Mouse (Mus musculus) heart, adult 18-20 months (tissue): ENCODE results near the gene Zswim3. TPM values are rescaled to one million over a fixed set of nuclear protein-coding genes. Genes with fewer than 3 reads are reported as not detected.
"Not testable (repeated sequence)": the region's sequence is repeated elsewhere in the genome, so short reads cannot be mapped to it uniquely, and the experiment has no call there.

Experiments used
- DNase-seq, 2 experiments: peaks; one replicate each; pipeline ENCODE4 v3.0.0; 2021 to 2022; ENCODE audit warnings: mixed read lengths in 1 of 2
- total RNA-seq, 2 experiments: library from RNA; stranded (reverse); gene quantifications; 2 replicates each; pipeline ENCODE4 v1.2.3; 2021

The Zswim3 gene
- total RNA-seq, 2 experiments from 2014 or later, result 2.4 to 2.5 TPM

DNA sequence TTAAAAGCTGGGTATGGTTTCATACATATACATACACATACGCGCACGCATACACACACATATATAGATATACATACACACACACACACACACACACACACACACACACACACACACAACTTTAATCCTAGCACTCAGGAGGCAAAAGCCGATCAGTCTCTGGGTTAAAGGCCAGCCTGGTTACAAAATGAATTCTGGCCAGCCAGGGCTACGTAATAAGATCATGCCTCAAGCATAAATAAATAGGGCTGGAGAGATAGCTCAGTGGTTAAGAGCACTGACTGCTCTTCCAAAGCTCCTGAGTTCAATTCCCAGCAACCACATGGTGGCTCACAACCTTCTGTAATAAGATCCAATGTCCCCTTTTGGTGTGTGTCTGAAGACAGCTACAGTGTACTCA lies 50.7 kb downstream of the Zswim3 start:
- DNase-seq, result not testable (repeated sequence)

- DNase-seq, result peak in 1 of 2 experiments; percentile 33
Measured at GRCm38 (mm10) chr2:164856309-164857100, 51.6 kb downstream of the Zswim3 start.

GRCm38 (mm10) chr2:164857101-164857821 lies 52.4 kb downstream of the Zswim3 start, which contains the start of gene Pltp:
Gene Pltp, minus strand, starts transcription at chr2:164857711.
- peak; percentile 78 to 83 for DNase-seq

- DNase-seq, result peak in 1 of 2 experiments; percentile 36
Measured at GRCm38 (mm10) chr2:164857842-164858553, 53.1 kb downstream of the Zswim3 start.

DNA sequence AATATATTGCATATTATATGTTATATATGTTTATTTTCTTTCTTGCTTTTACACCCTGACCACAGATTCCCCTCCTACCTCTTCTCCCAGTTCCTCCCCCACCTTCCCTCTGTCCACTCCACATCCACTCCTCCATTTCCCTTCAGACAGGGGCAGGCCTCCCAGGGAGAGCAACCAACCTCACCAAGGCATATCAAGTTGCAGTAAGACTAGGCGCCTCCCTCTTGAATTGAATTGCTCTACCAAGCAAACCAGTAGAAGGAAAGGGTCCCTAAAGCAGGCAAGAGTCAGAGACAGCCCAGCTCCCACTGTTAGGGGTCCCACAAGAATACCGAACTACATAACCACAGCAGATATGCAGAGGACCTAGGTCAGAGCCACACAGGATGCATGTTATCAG lies 54.3 kb downstream of the Zswim3 start:
- no peak for DNase-seq

DNA sequence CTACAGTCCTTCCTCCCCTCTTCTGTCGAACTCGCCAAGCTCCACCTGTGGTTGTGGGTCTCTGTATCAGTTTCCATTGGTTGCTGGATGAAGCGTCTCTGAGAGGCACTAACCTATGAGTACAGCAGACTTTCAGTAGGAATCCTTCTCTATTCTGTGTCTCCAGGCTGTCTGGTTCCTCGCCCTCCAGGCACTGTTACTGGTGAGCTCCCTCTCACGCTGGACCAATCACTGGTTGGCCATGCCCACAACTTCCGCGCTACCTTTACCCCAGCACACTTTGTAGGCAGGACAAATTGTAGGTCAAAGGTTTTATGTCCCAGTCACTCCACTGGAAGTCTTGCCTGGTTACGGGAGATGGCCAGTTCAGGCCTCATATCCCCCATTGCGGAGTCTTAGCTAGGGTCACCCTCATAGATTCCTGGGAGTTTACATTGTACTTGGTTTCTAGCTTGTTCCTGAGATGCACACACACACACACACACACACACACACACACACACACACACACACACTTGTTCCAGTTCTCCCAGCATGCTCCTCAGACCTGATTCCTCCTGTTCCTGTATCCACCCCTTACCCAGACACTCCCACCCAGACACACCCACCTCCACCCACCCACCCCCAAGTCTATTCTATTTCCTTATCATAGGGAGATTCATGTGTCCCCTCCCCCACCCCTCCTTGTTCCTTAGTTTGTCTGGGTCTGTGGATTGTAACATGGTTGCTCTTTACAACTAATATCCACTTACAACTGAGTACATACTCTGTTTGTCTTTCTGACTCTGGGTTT lies 54.9 kb downstream of the Zswim3 start:
- no peak for DNase-seq

- DNase-seq, result no peak
Measured at GRCm38 (mm10) chr2:164861094-164861493, 56.2 kb downstream of the Zswim3 start.

GRCm38 (mm10) chr2:164862179-164862861 lies 57.4 kb downstream of the Zswim3 start:
- peak; percentile 78 to 86 for DNase-seq

- DNase-seq, result not testable (repeated sequence)
Measured at GRCm38 (mm10) chr2:164863411-164863810, 58.5 kb downstream of the Zswim3 start.

- no peak for DNase-seq
Measured at GRCm38 (mm10) chr2:164864593-164864992, 59.7 kb downstream of the Zswim3 start.

- DNase-seq, result peak; percentile 87 to 95
Measured at GRCm38 (mm10) chr2:164866741-164867551, 62.0 kb downstream of the Zswim3 start.

GRCm38 (mm10) chr2:164867566-164867965 lies 62.7 kb downstream of the Zswim3 start:
- DNase-seq, result no peak

DNA sequence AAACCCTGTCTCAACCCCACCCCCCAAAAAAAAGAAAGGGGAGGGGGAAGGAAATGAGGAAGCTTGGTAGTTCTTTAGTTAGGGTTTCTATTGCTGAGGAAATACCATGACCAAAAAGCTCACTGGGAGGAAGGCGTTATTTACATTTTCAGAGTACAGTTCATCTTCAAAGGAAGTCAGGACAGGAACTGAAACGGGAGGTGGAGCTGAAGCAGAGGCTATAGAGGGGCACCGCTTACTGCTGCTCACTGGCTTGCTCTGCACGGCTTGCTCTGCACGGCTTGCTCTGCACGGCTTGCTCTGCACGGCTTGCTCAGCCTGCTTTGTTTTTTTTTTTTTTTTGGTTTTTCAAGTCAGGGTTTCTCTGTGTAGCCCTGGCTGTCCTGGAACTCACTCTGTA lies 63.6 kb downstream of the Zswim3 start:
- peak in 1 of 2 experiments; percentile 55 for DNase-seq

Other genes starting within 250 kb of the Zswim3 start
- 10 to 100 TPM in 1 of 2 experiments, 1 to 10 TPM in 1; 1.0 to 11.8 TPM for gene Wfdc2, start 242.7 kb upstream of the Zswim3 start, total RNA-seq
- gene Spint3, start 231.6 kb upstream of the Zswim3 start, total RNA-seq, result not detected
- not detected for gene Wfdc6a, start 219.7 kb upstream of the Zswim3 start, total RNA-seq
- not detected for gene Eppin, start 211.5 kb upstream of the Zswim3 start, total RNA-seq
- gene Wfdc6b, start 191.6 kb upstream of the Zswim3 start, total RNA-seq, result not detected
- not detected for gene Wfdc8, start 191.5 kb upstream of the Zswim3 start, total RNA-seq
- not detected for gene Wfdc16, start 166.3 kb upstream of the Zswim3 start, total RNA-seq
- gene Wfdc10, start 149.1 kb upstream of the Zswim3 start, total RNA-seq, result under 1 TPM in 1 of 2 experiments, not detected in 1; 0.72 TPM
- not detected for gene Wfdc9, start 148.5 kb upstream of the Zswim3 start, total RNA-seq
- gene Wfdc11, start 131.0 kb upstream of the Zswim3 start, total RNA-seq, result not detected
- gene Wfdc13, start 120.0 kb upstream of the Zswim3 start, total RNA-seq, result not detected
- gene Spint4, start 106.6 kb upstream of the Zswim3 start, total RNA-seq, result not detected
- not detected for gene Spint5, start 89.8 kb upstream of the Zswim3 start, total RNA-seq
- under 1 TPM; 0.25 to 0.62 TPM for gene Wfdc3, start 59.2 kb upstream of the Zswim3 start, total RNA-seq
- 10 to 100 TPM; 22.0 to 28.8 TPM for gene Dnttip1, start 59.1 kb upstream of the Zswim3 start, total RNA-seq
- gene Ube2c, start 35.2 kb upstream of the Zswim3 start, total RNA-seq, result 1 to 10 TPM in 1 of 2 experiments, under 1 TPM in 1; 0.80 to 2.4 TPM
- 1 to 10 TPM in 1 of 2 experiments, not detected in 1; 1.2 TPM for gene Tnnc2, start 25.1 kb upstream of the Zswim3 start, total RNA-seq
- gene Snx21, start 19.3 kb upstream of the Zswim3 start, total RNA-seq, result 10 to 100 TPM; 23.9 to 25.6 TPM
- gene Acot8, start 216 bp upstream of the Zswim3 start, total RNA-seq, result 10 to 100 TPM; 12.4 to 12.5 TPM
- gene Zswim1, start 17.6 kb downstream of the Zswim3 start, total RNA-seq, result 1 to 10 TPM; 3.8 to 3.9 TPM
- under 1 TPM; 0.67 to 0.75 TPM for gene Spata25, start 23.4 kb downstream of the Zswim3 start, total RNA-seq
- 10 to 100 TPM; 80.8 to 98.1 TPM for gene Ctsa, start 27.8 kb downstream of the Zswim3 start, total RNA-seq
- 10 to 100 TPM; 50.5 to 55.8 TPM for gene Neurl2, start 28.4 kb downstream of the Zswim3 start, total RNA-seq
- 10 to 100 TPM; 37.7 to 39.3 TPM for gene Pltp, start 52.6 kb downstream of the Zswim3 start, total RNA-seq
- 10 to 100 TPM; 27.3 to 30.5 TPM for gene Pcif1, start 74.2 kb downstream of the Zswim3 start, total RNA-seq
- gene Zfp335, start 106.7 kb downstream of the Zswim3 start, total RNA-seq, result 1 to 10 TPM; 6.8 to 7.7 TPM
- gene Mmp9, start 135.7 kb downstream of the Zswim3 start, total RNA-seq, result 1 to 10 TPM; 1.3 to 1.6 TPM
- 1 to 10 TPM; 2.0 to 2.3 TPM for gene Slc12a5, start 155.7 kb downstream of the Zswim3 start, total RNA-seq
- 10 to 100 TPM; 17.7 to 19.9 TPM for gene Ncoa5, start 229.8 kb downstream of the Zswim3 start, total RNA-seq